Mouse (Mus musculus) small intestine, adult 2 months (tissue): ENCODE data around the gene Cacna2d1.

Experiments
- CTCF ChIP-seq: fragments of 200-500 bp; IDR thresholded peaks from 2 replicates; pipeline ENCODE4 v1.5.1; 2012; ENCODE audit warnings: low read depth, mild to moderate bottlenecking, control low read depth, inconsistent platforms, low read length, moderate library complexity, mixed read lengths; ENCODE audit not compliant: insufficient replicate concordance, insufficient read length; ENCODE audit errors: extremely low read depth
- POLR2A ChIP-seq: fragments of 200-500 bp; IDR thresholded peaks from 2 replicates; pipeline ENCODE4 v1.6.1; 2012; ENCODE audit warnings: low read depth, mild to moderate bottlenecking, control low read depth, inconsistent platforms, low read length, moderate library complexity

- TF ChIP-seq CTCF = no peak
- no peak for TF ChIP-seq POLR2A
Observed at GRCm38 (mm10) chr5:16101820-16102219, 167.3 kb downstream of the Cacna2d1 start.
